Mouse (Mus musculus) ES-Bruce4 (cell line): Measurements from ENCODE around the gene Armc9. TPM values are rescaled to one million over a fixed set of nuclear protein-coding genes. Genes with fewer than 3 reads are reported as not detected.

Experiments
- H3K27ac ChIP-seq: 2 replicates; pipeline ENCODE4 v1.5.1; 2012; ENCODE audit warnings: low read length, inconsistent platforms; ENCODE audit not compliant: insufficient read depth
- H3K27me3 ChIP-seq: 2 replicates; pipeline ENCODE4 v1.6.1; 2012; ENCODE audit warnings: mild to moderate bottlenecking, low read length, inconsistent platforms; ENCODE audit not compliant: control insufficient read depth, poor library complexity, insufficient read depth, severe bottlenecking
- H3K36me3 ChIP-seq: 2 replicates; pipeline ENCODE4 v1.6.1; 2012; ENCODE audit warnings: inconsistent platforms, mild to moderate bottlenecking, low read length, moderate library complexity; ENCODE audit not compliant: control insufficient read depth, poor library complexity, insufficient read depth, severe bottlenecking
- H3K4me1 ChIP-seq: one replicate; pipeline ENCODE4 v1.8.1; 2011; ENCODE audit warnings: low read length; ENCODE audit not compliant: control insufficient read depth, insufficient read depth
- H3K4me3 ChIP-seq: 2 replicates; pipeline ENCODE4 v1.5.1; 2011; ENCODE audit warnings: low read depth, mild to moderate bottlenecking, low read length
- H3K9ac ChIP-seq: 2 replicates; pipeline ENCODE4 v1.6.1; 2012; ENCODE audit warnings: low read depth, mild to moderate bottlenecking, inconsistent platforms; ENCODE audit not compliant: poor library complexity, severe bottlenecking
- H3K9me3 ChIP-seq: replicated peaks from 2 replicates; pipeline ENCODE4 v1.6.1; 2012; ENCODE audit warnings: mild to moderate bottlenecking, low read length, inconsistent platforms; ENCODE audit not compliant: control insufficient read depth, poor library complexity, insufficient read depth, severe bottlenecking
- CTCF ChIP-seq: IDR thresholded peaks from one replicate; pipeline ENCODE4 v1.8.1; 2011; ENCODE audit warnings: low read depth, low read length
- EP300 ChIP-seq: IDR thresholded peaks from 2 replicates; pipeline ENCODE4 v1.6.1; 2011; ENCODE audit warnings: low read depth, low read length; ENCODE audit not compliant: insufficient read depth
- POLR2A ChIP-seq: IDR thresholded peaks from one replicate; pipeline ENCODE4 v1.8.1; 2011; ENCODE audit warnings: low read length; ENCODE audit not compliant: insufficient read depth
- polyA plus RNA-seq: library from polyadenylated mRNA; stranded (reverse); fragments of >200 nt; gene quantifications from 2 replicates; pipeline ENCODE4 v1.2.4, GENCODE M21; 2011; ENCODE audit warnings: low read depth; ENCODE audit not compliant: missing spikeins, insufficient read depth, insufficient read length

Armc9 gene
- polyA plus RNA-seq, 1 experiment = 13.7 TPM

- no peak overlapping the region for H3K27ac ChIP-seq
- peaks cover 8% of the 10 kb centered on the region for H3K4me1 ChIP-seq
- no peak overlapping the region for H3K9ac ChIP-seq
- no peaks in the 10 kb centered on the region for H3K27me3 ChIP-seq
- H3K36me3 ChIP-seq = no peaks in the 10 kb centered on the region
- TF ChIP-seq POLR2A = no peak
- TF ChIP-seq EP300 = no peak
- TF ChIP-seq CTCF = no peak
- H3K9me3 ChIP-seq = no peaks in the 10 kb centered on the region
- H3K4me3 ChIP-seq = no peak overlapping the region
Measured at GRCm38 (mm10) chr1:86281781-86282536, 127.4 kb downstream of the Armc9 start.

GRCm38 (mm10) chr1:86284101-86284500 lies 129.5 kb downstream of the Armc9 start:
- Histone ChIP-seq H3K4me3 (no peak overlapping the region), H3K9me3 (no peaks in the 10 kb centered on the region), H3K9ac (no peak overlapping the region), H3K4me1 (peaks cover 8% of the 10 kb centered on the region), H3K36me3 (no peaks in the 10 kb centered on the region), H3K27ac (peak overlapping the region; percentile 19; the same call in 1 of the 2 replicates), H3K27me3 (no peaks in the 10 kb centered on the region)
- TF ChIP-seq CTCF (no peak), POLR2A (no peak), EP300 (no peak)

GRCm38 (mm10) chr1:86285295-86285694 lies 130.7 kb downstream of the Armc9 start:
- Histone ChIP-seq H3K9ac (no peak overlapping the region), H3K9me3 (no peaks in the 10 kb centered on the region), H3K4me3 (no peak overlapping the region), H3K36me3 (no peaks in the 10 kb centered on the region), H3K27me3 (no peaks in the 10 kb centered on the region), H3K4me1 (peaks cover 8% of the 10 kb centered on the region), H3K27ac (no peak overlapping the region)
- TF ChIP-seq POLR2A (no peak), EP300 (no peak), CTCF (no peak)

GRCm38 (mm10) chr1:86287473-86287872 lies 132.9 kb downstream of the Armc9 start:
- no peak overlapping the region for H3K9ac ChIP-seq
- no peak for TF ChIP-seq EP300
- TF ChIP-seq POLR2A = no peak
- TF ChIP-seq CTCF = no peak
- no peaks in the 10 kb centered on the region for H3K36me3 ChIP-seq
- no peak overlapping the region for H3K4me3 ChIP-seq
- H3K27me3 ChIP-seq = no peaks in the 10 kb centered on the region
- H3K4me1 ChIP-seq = peaks cover 8% of the 10 kb centered on the region
- H3K9me3 ChIP-seq = no peaks in the 10 kb centered on the region
- H3K27ac ChIP-seq = no peak overlapping the region

GRCm38 (mm10) chr1:86290452-86290851 lies 135.9 kb downstream of the Armc9 start:
- H3K27me3 ChIP-seq = no peaks in the 10 kb centered on the region
- no peaks in the 10 kb centered on the region for H3K36me3 ChIP-seq
- H3K27ac ChIP-seq = no peak overlapping the region
- peaks cover 7% of the 10 kb centered on the region for H3K4me1 ChIP-seq
- no peaks in the 10 kb centered on the region for H3K9me3 ChIP-seq
- no peak overlapping the region for H3K9ac ChIP-seq
- TF ChIP-seq EP300 = no peak
- TF ChIP-seq POLR2A = no peak
- TF ChIP-seq CTCF = no peak
- H3K4me3 ChIP-seq = no peak overlapping the region

- no peak overlapping the region for H3K9ac ChIP-seq
- no peak overlapping the region for H3K27ac ChIP-seq
- no peaks in the 10 kb centered on the region for H3K9me3 ChIP-seq
- no peaks in the 10 kb centered on the region for H3K36me3 ChIP-seq
- TF ChIP-seq EP300 = no peak
- TF ChIP-seq CTCF = no peak
- no peak for TF ChIP-seq POLR2A
- peaks cover 2% of the 10 kb centered on the region for H3K4me1 ChIP-seq
- no peak overlapping the region for H3K4me3 ChIP-seq
- no peaks in the 10 kb centered on the region for H3K27me3 ChIP-seq
Measured at GRCm38 (mm10) chr1:86293091-86293490, 138.5 kb downstream of the Armc9 start.
